In the genomic region with DNA sequence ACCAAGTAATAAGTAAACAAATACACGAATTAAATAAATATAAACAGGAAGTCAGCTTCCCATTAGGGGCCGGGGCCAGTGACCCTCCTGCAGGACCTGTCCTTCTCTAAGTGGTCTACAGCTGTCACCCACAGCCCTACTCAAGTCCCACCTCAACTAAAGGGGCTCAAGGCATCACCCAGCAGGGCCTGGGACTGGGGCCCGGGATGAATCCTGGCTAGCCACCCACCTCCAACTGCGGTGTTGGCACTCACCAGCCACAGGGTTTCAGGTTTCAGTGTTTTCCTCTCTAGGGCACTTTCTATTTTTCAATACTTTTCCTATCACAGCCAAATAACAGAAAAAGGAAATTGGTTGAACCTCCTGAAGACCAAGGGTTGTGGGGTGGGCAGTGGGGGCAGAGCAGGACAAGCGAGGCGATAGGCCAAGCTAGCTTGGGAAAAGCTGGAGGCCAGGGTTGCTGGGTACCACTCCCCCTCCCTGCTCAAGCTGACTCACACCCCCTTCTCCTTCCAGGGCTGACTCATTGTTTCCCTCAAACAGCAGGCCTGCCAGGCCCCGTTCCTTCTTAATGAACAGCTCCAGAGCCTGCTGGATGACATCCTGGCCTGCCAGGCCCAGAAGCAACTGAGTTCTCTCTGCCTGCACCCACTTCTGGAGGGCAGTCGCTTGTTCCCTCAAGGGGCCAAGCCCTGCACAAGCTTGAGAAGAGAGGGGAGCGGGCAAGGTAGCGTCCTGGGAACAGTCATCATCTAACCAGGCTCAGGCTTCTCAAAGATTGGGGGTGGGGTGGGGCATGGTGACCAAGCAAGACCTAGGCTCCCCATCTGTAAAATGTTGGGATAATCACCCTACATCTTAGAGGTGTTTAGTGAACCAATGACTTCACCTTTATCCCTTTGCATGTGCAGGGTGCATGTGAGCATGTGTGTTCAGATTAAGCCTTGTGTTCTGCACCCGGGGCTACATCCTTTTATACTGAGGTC, we compare ENCODE assay signal across 9 mouse cellular contexts. TPM values are rescaled to one million over a fixed set of nuclear protein-coding genes. Genes with fewer than 3 reads are reported as not detected.
DNase-seq lines count a peak whose midpoint lies in the region; ATAC-seq and TF ChIP-seq lines count a peak whose summit lies in the region.
"Had no signal": no experiment of that assay in that cellular context is flagged by ENCODE, and none has a peak within 500 bp of the region (broad histone marks: within the 10 kb centered on the region; RNA-seq: fewer than 3 reads in every experiment).

No protein-coding gene starts in this region.

- peak; percentile 78; the same call in 1 of the 2 replicates for ATAC-seq in hindbrain, embryonic 14.5 days (ENCODE audit: low FRiP score)
- peak; percentile 67; the same call in 1 of the 2 replicates for ATAC-seq in lung, embryonic 14.5 days (ENCODE audit: insufficient read depth)

- no peaks in the 10 kb centered on the region for H3K27me3 ChIP-seq in hindbrain, embryonic 14.5 days (ENCODE audit: control insufficient read depth, insufficient read depth, low read length)
- no peaks in the 10 kb centered on the region for H3K27me3 ChIP-seq in lung, embryonic 14.5 days (ENCODE audit: insufficient read depth, low read length)
- H3K27me3 ChIP-seq: neural tube, embryonic 13.5 days had no signal

- 37% methylated on average over 11 of the region's 11 CpGs for WGBS in hindbrain, embryonic 14.5 days
- 33% methylated on average over 11 of the region's 11 CpGs for WGBS in lung, embryonic 14.5 days

- peak; percentile 82 for DNase-seq in ovary, adult 18-20 months (ENCODE audit: low spot score)
- DNase-seq in ovary, postnatal 10 days (ENCODE audit: low spot score) = no peak
- peak; percentile 23 to 50 for DNase-seq in cerebellum, postnatal 4 days (ENCODE audit: low spot score in 2 of 2)
- DNase-seq in gastrocnemius, adult 8-10 months (ENCODE audit: low spot score in 2 of 2) = peak; percentile 72 to 81
- DNase-seq in hindbrain, embryonic 14.5 days (ENCODE audit: low spot score) = peak; percentile 43
- DNase-seq in layer of hippocampus, postnatal 10 days (ENCODE audit: low spot score in 2 of 2) = peak; percentile 60 to 73
- DNase-seq in lung, embryonic 14.5 days = peak; percentile 82
- DNase-seq in right cerebral cortex, postnatal 14 days = peak; percentile 38

- H3K36me3 ChIP-seq in hindbrain, embryonic 14.5 days (replicated peaks; ENCODE audit: control insufficient read depth, insufficient read depth) = no peaks in the 10 kb centered on the region
- no peaks in the 10 kb centered on the region for H3K36me3 ChIP-seq in lung, embryonic 14.5 days (ENCODE audit: insufficient read depth)
- H3K36me3 ChIP-seq: neural tube, embryonic 13.5 days had no signal

- no peaks in the 10 kb centered on the region for H3K4me1 ChIP-seq in hindbrain, embryonic 14.5 days (replicated peaks; ENCODE audit: control insufficient read depth, insufficient read depth, low read length)
- peaks cover 26% of the 10 kb centered on the region for H3K4me1 ChIP-seq in lung, embryonic 14.5 days (ENCODE audit: insufficient read depth)

- no peak overlapping the region for H3K4me2 ChIP-seq in hindbrain, embryonic 14.5 days (replicated peaks)
- 0 out of 2 replicates have a peak overlapping the region, but pooled peaks have one; percentile 1 for H3K4me2 ChIP-seq in lung, embryonic 14.5 days
- H3K4me2 ChIP-seq: neural tube, embryonic 13.5 days had no signal

- H3K9ac ChIP-seq in hindbrain, embryonic 14.5 days = no peak overlapping the region
- H3K9ac ChIP-seq in lung, embryonic 14.5 days = no peak overlapping the region
- H3K9ac ChIP-seq: neural tube, embryonic 13.5 days had no signal

- H3K27ac ChIP-seq in hindbrain, embryonic 14.5 days = no peak overlapping the region
- H3K27ac ChIP-seq in lung, embryonic 14.5 days (ENCODE audit: low read depth) = peak overlapping the region; percentile 52
- H3K27ac ChIP-seq: neural tube, embryonic 13.5 days had no signal

- no peak overlapping the region for H3K4me3 ChIP-seq in hindbrain, embryonic 14.5 days (replicated peaks; ENCODE audit: low read length)
- H3K4me3 ChIP-seq in lung, embryonic 14.5 days (ENCODE audit: low read depth, low read length) = no peak overlapping the region
- H3K4me3 ChIP-seq: neural tube, embryonic 13.5 days had no signal

- H3K9me3 ChIP-seq in hindbrain, embryonic 14.5 days (ENCODE audit: control insufficient read depth, low read length) = no peaks in the 10 kb centered on the region
- no peaks in the 10 kb centered on the region for H3K9me3 ChIP-seq in lung, embryonic 14.5 days (ENCODE audit: low read depth, low read length)
- H3K9me3 ChIP-seq: neural tube, embryonic 13.5 days had no signal

- no peak for TF ChIP-seq CTCF in lung, embryonic 14.5 days (IDR thresholded peaks at IDR 0.05; ENCODE audit: low read depth)

RNA-seq across cellular contexts. Expression of a gene that starts 39.0 kb away (rescaled TPM):
- total RNA-seq in gastrocnemius, adult 8-10 months (2022) = 10 to 100 TPM in 1 of 4 experiments, 1 to 10 TPM in 3; 5.1 to 10.3 (median 7.5) TPM
- 6.8 and 7.9 TPM in 2 replicates for polyA plus RNA-seq in hindbrain, embryonic 14.5 days (2014; fragmentation: Nextera tagmentation; extraction: Ambion mirVana)
- total RNA-seq in layer of hippocampus, postnatal 10 days (2021) = 10 to 100 TPM; 24.4 to 25.4 TPM
- 20.8 and 21.9 TPM in 2 replicates for polyA plus RNA-seq in lung, embryonic 14.5 days (2014; fragmentation: Nextera tagmentation; extraction: Ambion mirVana)
